Mouse (Mus musculus) adrenal gland, postnatal 36 days (tissue): ENCODE data around the gene Ccdc106. TPM values are rescaled to one million over a fixed set of nuclear protein-coding genes. Genes with fewer than 3 reads are reported as not detected.
"Not testable (repeated sequence)": the region's sequence is repeated elsewhere in the genome, so short reads cannot be mapped to it uniquely, and the experiment has no call there.

Source experiments
- DNase-seq, 2 experiments: peaks; one replicate each; pipeline ENCODE4 v3.0.0; 2021; ENCODE audit warnings: mixed read lengths in 1 of 2
- long read RNA-seq, 2 experiments: library from polyadenylated mRNA; stranded (forward); transcript quantifications; one replicate each; pipeline ENCODE4 v2.0.0; 2021; ENCODE audit warnings: borderline sequencing depth in 2 of 2
- total RNA-seq, 2 experiments: library from RNA; stranded (reverse); gene quantifications; 2 replicates each; pipeline ENCODE4 v1.2.3; 2021

The Ccdc106 gene
- total RNA-seq = 1 to 10 TPM in 1 of 2 experiments, under 1 TPM in 1; 0.96 to 1.4 TPM
- long read RNA-seq, experiment 1, partial matches to known transcripts = 0 of 9 reads
- long read RNA-seq, experiment 1, other reads (novel, unspliced or antisense) = 9 of 9 reads
- long read RNA-seq, experiment 2, partial matches to known transcripts = 2 of 4 reads
- long read RNA-seq, experiment 2, other reads (novel, unspliced or antisense) = 2 of 4 reads

DNA sequence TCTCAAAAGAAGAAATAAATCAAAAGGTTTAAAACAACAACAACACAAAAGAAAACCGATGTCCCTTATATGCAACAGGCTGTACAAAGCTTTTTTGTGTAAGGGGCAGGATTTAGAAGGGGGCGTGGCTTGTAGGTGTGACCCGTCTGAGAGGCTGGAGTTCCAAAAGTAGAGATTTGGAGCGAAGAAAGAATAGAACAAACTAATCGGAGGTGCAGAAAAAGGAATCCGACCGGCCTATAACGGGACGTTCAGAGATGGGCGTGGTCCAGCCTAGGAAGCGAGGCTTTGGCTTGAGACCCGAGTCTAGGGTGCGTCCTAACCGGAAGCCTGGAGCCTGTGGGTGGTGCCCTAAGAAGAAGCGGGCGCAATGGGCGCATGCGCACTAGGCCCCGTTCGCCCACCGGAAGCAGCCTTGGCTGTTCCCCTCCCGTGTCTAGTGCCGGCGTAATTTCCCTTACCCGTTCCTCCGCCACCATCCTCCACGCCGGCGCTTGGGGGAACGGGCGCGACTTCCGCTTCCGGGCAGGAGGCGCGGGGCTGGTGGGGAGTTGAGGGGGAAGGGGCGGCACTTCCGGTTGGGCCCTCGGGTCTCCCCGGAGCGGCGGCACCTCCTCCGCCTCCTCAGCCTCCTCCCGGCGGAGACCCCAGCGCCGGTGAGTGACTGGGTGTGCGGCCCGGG is at the start of gene Ccdc106, which contains the start of gene Zfp865:
Gene Ccdc106, plus strand, starts transcription at position 554 of the 682 bp plus-strand sequence.
Gene Zfp865, plus strand, starts transcription at position 377 of the 682 bp plus-strand sequence.
- peak; percentile 99 to 100 for DNase-seq

GRCm38 (mm10) chr7:4971068-4971467 is 49.3 kb upstream of the Ccdc106 start, which contains the start of gene Sbk3:
TSS of gene Sbk3 (minus strand) at chr7:4971168.
- no peak for DNase-seq

GRCm38 (mm10) chr7:4971710-4972109 is 48.6 kb upstream of the Ccdc106 start:
- DNase-seq = no peak

DNA sequence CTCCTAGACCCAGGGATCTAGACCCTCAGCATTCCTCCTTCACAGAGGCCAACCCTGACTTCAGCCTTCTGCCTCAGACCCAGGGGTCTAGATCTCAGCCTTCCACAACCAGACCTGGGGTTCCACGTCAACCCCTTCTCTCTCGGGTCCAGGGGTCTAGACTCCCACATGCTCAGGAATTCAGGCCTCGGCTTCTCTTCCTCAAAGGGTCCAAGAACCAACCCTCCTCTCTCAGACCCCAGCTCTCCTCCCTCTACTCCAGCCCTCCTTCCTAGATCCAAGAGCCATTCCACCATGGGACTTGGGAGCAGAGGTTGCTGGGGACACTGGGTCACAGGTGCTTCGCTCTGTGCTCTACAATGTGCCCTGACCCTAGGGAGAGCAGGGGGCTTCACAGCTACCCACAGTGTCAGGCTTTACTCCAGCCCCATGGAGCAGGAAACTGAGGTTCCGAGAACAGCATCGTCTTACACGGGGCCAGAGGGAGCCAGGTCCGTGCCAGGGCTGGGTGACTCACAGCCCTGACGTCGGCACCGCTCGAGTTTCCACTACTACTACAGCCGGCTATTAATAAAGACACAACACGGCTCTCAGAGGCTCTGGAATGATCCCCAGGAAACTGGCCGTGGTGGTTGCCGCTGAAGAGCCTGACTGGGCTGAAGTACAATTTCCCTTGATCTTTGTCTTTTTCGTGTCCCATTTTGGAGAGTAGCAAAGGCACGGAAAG is 47.9 kb upstream of the Ccdc106 start:
- DNase-seq = peak; percentile 83 to 87

GRCm38 (mm10) chr7:4975455-4975854 is 44.9 kb upstream of the Ccdc106 start:
- no peak for DNase-seq

- DNase-seq = no peak
Observed at GRCm38 (mm10) chr7:4976832-4977231, 43.5 kb upstream of the Ccdc106 start.

GRCm38 (mm10) chr7:4988250-4988649 is 32.1 kb upstream of the Ccdc106 start:
- DNase-seq = no peak

DNA sequence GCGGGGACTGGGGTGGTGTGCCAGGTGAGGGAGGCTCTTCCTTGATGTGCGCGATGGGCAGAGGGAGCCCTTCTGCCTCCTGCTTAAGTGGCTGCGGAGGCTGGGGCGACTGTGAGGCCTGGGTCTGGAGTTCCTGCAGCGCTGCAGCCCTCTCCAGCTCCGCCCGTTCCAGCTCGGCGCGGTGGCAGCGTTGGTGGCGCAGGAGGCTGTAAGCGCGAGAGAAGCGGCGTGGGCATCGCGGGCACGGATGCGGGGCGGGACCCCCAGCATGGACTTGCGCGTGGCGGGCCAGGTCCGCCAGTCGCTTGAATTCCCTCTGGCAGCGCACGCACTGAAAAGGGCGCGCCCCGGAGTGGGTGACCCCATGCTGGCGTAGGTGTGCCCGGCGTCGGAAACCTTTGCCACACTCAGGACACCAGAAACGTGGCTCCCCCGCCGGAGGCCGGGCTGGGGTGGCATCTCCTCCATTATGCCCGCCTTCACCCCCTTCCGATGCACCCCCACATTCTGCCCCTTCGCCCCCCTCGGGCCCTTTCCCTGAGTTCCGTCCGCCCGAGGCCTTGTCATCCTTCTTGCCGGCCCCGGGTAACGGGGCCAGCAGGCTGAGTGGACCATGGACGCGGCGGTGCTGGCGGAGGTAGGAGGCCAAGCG is 26.9 kb upstream of the Ccdc106 start:
- DNase-seq = no peak

DNA sequence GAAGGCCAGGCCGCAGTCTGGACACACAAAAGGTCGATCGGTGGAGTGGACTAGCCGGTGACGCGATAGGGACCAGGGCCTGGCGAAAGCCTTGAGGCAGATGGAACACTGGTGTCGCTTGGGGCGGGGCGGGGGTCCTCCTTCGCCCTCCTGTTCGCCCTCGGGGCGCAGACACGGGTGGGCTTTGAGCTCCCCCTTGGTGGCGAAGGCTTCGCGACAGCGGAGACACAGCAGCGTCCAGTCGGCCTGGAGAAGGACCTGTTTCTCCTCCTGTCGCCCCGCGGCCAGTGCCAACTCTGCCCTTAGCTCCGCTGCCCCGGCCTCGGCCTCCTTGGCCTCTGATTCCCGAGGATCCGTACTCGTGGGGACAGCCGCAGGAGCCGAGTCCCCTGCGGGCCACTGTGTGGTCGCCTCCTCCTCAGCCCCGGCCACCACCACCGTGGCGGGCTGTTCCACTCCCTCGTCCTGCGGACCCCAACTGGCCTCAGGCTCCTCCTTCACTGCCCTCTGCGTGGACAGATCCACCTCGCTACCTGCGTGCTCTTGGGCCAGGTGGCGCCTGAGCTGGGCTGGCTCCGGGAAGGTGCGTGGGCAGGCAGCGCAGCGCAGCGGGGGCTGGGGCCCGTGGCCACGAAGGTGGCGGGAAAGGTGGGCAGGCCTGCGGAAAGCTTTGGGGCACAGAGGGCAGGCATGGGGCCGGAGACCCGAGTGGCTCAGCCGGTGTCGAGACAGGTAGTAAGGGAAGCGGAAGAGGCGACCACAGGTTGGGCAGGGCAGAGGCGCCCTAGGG is 26.2 kb upstream of the Ccdc106 start:
- DNase-seq = no peak

- DNase-seq = no peak
Observed at GRCm38 (mm10) chr7:4995268-4996002, 24.9 kb upstream of the Ccdc106 start.

DNA sequence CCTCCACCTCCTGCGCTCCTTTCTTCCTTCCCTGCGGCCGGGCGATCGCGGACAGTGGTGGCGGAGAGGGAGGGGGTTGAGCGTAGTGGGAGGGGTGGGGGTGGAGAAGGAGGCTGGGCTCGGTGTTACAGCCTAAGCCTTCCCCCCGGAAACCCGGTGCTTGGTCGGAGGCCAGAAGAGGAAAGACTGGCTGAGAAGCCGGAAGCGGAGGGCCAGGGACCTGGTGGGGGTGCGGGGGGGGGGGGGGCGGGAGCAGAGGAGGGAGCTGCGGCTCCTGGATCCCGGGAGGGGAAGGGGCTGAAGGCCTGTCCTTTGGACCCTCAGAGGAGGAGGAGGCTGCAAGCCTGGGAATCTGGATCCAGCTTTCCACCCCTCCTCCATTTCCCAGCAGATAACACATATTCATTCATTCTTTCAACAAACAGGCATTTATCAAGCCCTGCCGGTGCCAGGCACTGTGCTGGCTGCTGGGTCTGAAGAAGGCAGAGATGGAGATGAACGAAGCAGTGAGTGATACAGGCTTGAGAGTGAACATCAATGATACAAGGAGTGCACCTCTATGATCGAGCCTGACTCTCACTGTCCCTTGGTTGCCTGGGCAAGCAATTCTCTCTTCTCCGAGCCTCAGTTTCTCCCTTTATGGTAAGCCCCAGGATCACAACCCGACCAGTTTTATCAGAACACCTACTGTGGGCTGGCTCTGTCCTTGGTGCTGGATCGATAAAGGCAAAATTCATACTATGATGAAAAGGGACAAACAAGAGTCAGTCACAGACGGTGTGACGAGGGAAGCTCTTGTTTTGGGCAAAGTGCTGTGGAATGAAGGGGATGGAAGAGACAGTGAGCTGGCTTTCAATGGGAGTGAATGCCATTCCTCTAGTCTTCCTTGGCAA is 24.1 kb upstream of the Ccdc106 start, which contains the start of gene Zfp579:
Gene Zfp579, minus strand, starts transcription at position 156 of the 893 bp plus-strand sequence.
- peak; percentile 95 for DNase-seq

DNA sequence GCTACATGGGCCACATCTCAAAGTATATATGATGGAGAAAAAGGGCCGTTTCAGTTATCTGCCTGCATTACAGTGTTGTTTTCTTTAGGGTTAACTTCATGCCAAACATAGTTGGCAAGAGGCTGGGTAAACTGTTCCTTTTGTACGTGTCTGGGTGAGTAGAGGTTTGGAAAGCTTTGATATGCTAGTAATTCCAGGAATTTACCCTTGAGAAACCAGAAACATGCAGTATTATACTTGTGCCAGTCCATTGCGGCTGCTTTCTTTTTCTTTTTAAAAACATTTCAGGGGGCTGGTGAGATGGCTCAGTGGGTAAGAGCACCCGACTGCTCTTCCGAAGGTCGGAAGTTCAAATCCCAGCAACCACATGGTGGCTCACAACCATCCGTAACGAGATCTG is 23.4 kb upstream of the Ccdc106 start:
- DNase-seq = no peak

DNA sequence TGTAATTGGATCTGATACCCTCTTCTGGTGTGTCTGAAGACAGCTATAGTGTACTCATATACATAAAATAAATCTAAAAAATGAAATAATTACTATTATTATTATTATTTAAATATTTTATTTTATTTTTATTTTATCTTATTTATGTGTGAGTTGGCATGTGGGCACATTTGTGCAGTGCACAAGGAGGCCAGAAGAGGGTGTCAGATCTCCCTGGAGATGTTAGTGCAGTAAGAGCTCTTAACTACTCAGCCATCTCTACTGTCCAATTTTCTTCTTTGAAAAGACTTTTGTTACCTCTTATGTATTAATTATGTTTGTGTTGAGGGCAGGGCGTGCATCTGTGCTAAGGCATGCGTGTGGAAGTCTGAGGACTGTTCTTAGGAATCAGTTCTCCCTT is 20.5 kb upstream of the Ccdc106 start:
- DNase-seq = peak in 1 of 2 experiments; percentile 35

- DNase-seq = not testable (repeated sequence)
Observed at GRCm38 (mm10) chr7:5002876-5003275, 17.5 kb upstream of the Ccdc106 start.

DNA sequence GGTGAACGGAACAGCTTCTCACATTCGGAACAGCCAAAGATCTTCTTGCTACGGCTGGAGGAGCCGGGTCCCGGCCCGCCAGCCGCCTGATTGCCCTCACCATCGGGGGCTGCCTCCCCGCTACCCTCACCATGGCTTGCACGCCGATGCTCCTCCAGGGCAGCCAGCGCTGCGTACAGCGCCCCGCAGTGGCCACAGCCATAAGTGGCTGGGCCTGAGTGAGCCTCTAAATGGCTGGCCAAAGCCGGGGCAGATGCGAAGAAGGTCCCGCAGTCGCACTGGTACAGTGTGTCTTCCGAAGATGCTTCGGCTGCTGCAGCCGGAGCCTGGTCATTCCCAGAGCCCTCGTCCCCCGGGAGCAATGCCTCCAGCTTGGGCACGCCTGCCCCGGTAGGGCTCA is 12.1 kb upstream of the Ccdc106 start:
- DNase-seq = no peak

DNA sequence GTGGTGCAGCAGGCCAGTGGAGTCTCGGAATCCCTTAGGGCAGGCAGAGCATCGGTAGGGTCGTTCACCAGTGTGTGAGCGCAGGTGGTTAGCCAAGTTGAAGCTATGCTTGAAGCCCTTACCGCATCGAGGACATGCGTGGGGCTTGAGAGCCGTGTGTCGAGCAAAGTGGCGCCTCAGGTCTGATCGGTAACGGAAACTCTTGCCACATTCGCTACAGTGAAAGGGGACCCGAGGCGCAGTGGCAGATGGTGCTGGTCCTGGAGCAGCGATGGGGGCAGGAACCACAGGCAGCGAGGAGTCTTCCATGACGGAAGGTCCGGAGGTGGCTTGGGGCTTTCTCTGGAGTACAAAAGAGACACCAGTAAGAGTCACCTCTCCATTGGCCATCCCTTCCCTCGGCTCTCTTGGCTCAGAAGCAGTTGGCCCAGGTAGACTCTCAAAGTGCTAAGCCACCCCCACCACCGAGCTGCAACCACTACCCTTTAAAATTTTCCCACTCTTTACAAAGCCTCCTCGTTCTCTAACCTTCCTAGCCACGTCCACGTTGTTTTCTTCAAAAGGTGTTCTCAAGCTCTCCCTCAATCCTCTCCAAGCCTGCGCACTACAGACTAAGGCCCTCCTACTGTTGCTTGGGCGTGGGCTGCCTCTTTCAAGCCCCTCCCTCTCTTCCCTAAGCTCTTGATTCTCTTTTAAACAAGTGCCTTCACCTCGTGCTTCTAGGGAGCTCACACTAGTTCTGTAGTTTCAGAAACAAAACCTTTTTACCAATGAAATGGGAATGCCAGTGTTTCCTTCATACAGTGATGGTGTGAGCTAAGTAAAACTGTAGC is 7.5 kb upstream of the Ccdc106 start:
- no peak for DNase-seq

- DNase-seq = peak; percentile 96 to 97
Observed at GRCm38 (mm10) chr7:5014251-5015117, 5.9 kb upstream of the Ccdc106 start, which contains the start of the genes Zfp524 and Fiz1. TSS of gene Zfp524 (plus strand) at chr7:5014415. TSS of gene Fiz1 (minus strand) at chr7:5014697.
